Mouse (Mus musculus): ENCODE data around the gene E030018B13Rik. TPM values are rescaled to one million over a fixed set of nuclear protein-coding genes. Genes with fewer than 3 reads are reported as not detected.
A peak's percentile ranks its signal among the peaks of the same experiment; 100 is the strongest.

The E030018B13Rik gene
- polyA plus RNA-seq, 1 experiment from 2014 or later, result not detected

DNA sequence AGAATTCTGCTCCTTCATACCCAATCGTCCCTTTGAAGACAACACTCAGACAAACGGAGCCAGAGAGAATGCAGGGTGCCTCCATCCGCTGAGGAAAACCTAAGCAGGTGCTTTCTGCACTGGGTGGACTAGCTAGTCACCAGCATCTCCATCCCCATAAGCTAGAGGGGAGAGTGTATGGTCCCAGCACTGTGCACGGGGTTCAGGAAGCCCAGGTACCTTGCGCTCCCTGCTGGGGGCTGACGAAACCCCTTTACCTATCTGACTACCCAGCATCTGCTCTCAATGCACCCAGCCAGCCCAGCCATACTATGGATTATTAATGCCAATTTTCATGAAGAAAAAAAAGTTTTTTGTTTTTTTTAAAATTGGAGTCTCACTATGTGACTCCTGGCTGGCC lies 47.5 kb downstream of the E030018B13Rik start:
- no peaks in the 10 kb centered on the region for H3K27me3 ChIP-seq (ENCODE audit: control insufficient read depth, insufficient read depth, low read length)

DNA sequence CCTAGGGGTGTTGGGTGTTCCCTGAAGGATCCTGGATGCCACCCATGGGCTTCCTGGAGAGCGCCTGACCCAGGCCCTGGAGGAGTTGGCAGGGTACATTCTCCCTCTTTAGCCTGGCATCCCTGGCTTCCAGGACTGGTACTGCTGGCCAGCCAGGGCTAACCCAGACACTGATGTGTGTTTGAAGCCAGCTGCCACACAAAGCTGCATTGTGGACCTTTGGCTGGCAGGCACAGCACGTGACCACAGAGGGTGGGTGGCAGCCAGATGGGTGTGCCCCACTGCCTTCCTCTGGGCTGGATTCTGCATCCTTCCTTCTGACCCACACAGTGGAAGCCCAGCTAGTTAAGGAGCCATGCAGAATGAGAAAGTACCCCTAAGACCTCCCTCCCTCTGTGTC lies 48.5 kb downstream of the E030018B13Rik start:
- no peak overlapping the region for H3K4me2 ChIP-seq (replicated peaks)
- H3K4me1 ChIP-seq (replicated peaks; ENCODE audit: control insufficient read depth, insufficient read depth, low read length), result 0 out of 2 replicates have a peak, but pooled peaks cover 4% of the 10 kb centered on the region
- no peak overlapping the region for H3K4me3 ChIP-seq (replicated peaks; ENCODE audit: low read length)
- no peaks in the 10 kb centered on the region for H3K27me3 ChIP-seq (ENCODE audit: control insufficient read depth, insufficient read depth, low read length)
- DNase-seq (ENCODE audit: low spot score) (peak; percentile 57), ATAC-seq (ENCODE audit: low FRiP score) (peak; percentile 86)
- no peak overlapping the region for H3K9ac ChIP-seq
- H3K36me3 ChIP-seq (replicated peaks; ENCODE audit: control insufficient read depth, insufficient read depth), result no peaks in the 10 kb centered on the region
- 58% methylated on average over 2 of the region's 2 CpGs for WGBS
- H3K27ac ChIP-seq, result peak overlapping the region; percentile 60; the same call in 1 of the 2 replicates
- no peaks in the 10 kb centered on the region for H3K9me3 ChIP-seq (ENCODE audit: control insufficient read depth, low read length)

More for the DNA sequence above, 47.5 kb downstream of the E030018B13Rik start:
- Histone ChIP-seq H3K4me3 (replicated peaks; ENCODE audit: low read length) (no peak overlapping the region), H3K36me3 (replicated peaks; ENCODE audit: control insufficient read depth, insufficient read depth) (no peaks in the 10 kb centered on the region), H3K9me3 (ENCODE audit: control insufficient read depth, low read length) (no peaks in the 10 kb centered on the region), H3K27ac (no peak overlapping the region), H3K4me2 (replicated peaks) (no peak overlapping the region), H3K9ac (no peak overlapping the region), H3K4me1 (replicated peaks; ENCODE audit: control insufficient read depth, insufficient read depth, low read length) (no peaks in the 10 kb centered on the region)
- no peak for DNase-seq (ENCODE audit: low spot score)
- WGBS, result 84% methylated on average over 6 of the region's 6 CpGs
- no peak for ATAC-seq (ENCODE audit: low FRiP score)

DNA sequence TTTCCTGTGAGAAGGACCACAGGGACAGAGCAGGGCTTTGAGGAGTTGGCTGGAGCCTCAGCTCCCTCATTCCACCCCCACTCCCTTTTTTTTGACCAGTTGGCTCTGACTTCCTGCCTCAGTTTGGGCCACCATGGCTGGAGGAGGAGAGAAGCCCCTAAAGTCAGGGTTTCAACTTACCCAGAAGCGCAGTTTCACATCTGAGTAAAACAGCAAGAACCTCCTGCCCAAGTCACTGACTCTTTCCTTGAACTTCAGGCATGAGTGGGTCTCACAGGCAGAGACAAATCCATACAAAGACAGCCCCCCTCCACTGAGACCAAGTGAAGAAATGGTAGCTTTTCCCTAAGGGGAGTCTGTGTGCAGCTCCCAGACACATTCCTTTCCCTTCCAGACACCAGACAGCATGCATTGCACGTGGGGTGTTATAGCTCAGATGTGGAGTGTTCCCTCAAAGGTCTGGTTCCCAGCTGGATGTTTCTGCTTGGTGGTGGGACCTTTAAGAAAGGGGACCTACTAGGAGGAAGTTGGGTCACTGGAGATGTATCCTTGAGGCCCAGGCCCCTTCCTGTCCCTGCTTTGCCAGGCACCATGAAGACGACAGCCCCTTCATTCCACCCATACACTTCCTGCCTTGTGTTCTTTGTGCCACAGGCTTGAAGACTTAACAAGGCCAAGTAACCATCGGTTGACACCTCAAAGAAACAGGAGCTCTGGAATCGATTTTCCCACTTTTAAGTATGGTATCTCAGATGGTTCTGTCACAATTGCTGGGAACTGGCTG lies 49.2 kb downstream of the E030018B13Rik start:
- 74% methylated on average over 5 of the region's 5 CpGs for WGBS
- DNase-seq (ENCODE audit: low spot score) (no peak), ATAC-seq (ENCODE audit: low FRiP score) (no peak)
- Histone ChIP-seq H3K4me3 (replicated peaks; ENCODE audit: low read length) (no peak overlapping the region), H3K9me3 (ENCODE audit: control insufficient read depth, low read length) (no peaks in the 10 kb centered on the region), H3K4me1 (replicated peaks; ENCODE audit: control insufficient read depth, insufficient read depth, low read length) (0 out of 2 replicates have a peak, but pooled peaks cover 4% of the 10 kb centered on the region), H3K9ac (no peak overlapping the region), H3K27me3 (ENCODE audit: control insufficient read depth, insufficient read depth, low read length) (no peaks in the 10 kb centered on the region), H3K36me3 (replicated peaks; ENCODE audit: control insufficient read depth, insufficient read depth) (no peaks in the 10 kb centered on the region), H3K4me2 (replicated peaks) (no peak overlapping the region), H3K27ac (peak overlapping the region; percentile 60; the same call in 1 of the 2 replicates)

DNA sequence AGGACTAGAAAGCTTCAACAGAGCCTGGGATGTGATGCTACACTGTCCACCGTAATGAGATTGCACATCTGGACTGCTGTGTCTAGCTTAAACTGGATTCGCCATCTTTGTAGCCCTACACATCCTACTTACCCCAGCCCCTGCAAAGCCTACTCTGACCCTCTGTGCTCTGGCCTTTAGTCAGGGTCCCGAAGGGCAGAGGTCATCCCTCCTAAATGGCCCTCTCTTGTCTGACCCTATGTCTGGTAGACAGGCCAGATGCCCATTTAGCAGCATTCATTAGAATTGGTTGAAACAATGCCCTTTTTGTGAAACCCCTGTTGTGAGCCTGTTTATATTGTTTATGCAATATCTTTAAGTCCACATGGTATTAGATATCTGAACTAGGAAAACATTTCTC lies 53.3 kb downstream of the E030018B13Rik start:
- H3K9ac ChIP-seq, result no peak overlapping the region
- no peak overlapping the region for H3K27ac ChIP-seq
- no peaks in the 10 kb centered on the region for H3K36me3 ChIP-seq (replicated peaks; ENCODE audit: control insufficient read depth, insufficient read depth)
- WGBS, result 41% methylated on average over 3 of the region's 3 CpGs
- 0 out of 2 replicates have a peak, but pooled peaks cover 4% of the 10 kb centered on the region for H3K4me1 ChIP-seq (replicated peaks; ENCODE audit: control insufficient read depth, insufficient read depth, low read length)
- DNase-seq (ENCODE audit: low spot score) (no peak), ATAC-seq (ENCODE audit: low FRiP score) (no peak)
- H3K4me3 ChIP-seq (replicated peaks; ENCODE audit: low read length), result no peak overlapping the region
- H3K9me3 ChIP-seq (ENCODE audit: control insufficient read depth, low read length), result no peaks in the 10 kb centered on the region
- H3K27me3 ChIP-seq (ENCODE audit: control insufficient read depth, insufficient read depth, low read length), result no peaks in the 10 kb centered on the region
- H3K4me2 ChIP-seq (replicated peaks), result no peak overlapping the region

Other genes starting within 250 kb of the E030018B13Rik start
- 25.2 and 25.4 TPM in 2 replicates for gene Klf13, start 22.1 kb downstream of the E030018B13Rik start, polyA plus RNA-seq (2014; fragmentation: Nextera tagmentation; extraction: Ambion mirVana)
- gene Trpm1, start 237.0 kb downstream of the E030018B13Rik start, polyA plus RNA-seq (2014; fragmentation: Nextera tagmentation; extraction: Ambion mirVana), result 0.12 and 0.23 TPM in 2 replicates

Data from hindbrain, embryonic 14.5 days (tissue).